Mouse (Mus musculus) forebrain, embryonic 13.5 days (tissue): ENCODE measurements around the gene Mthfd1. TPM values are rescaled to one million over a fixed set of nuclear protein-coding genes. Genes with fewer than 3 reads are reported as not detected.

Experiments used
- ATAC-seq: fragments of 200-750 bp; cut with Nextera tagmentation; 2 replicates; pipeline ENCODE4 v1.8.0; 2017
- H3K27ac ChIP-seq: fragments of 300-500 bp; sonication (generic); 2 replicates; pipeline ENCODE4 v1.5.1; 2015; ENCODE audit warnings: inconsistent platforms, mild to moderate bottlenecking, moderate library complexity
- H3K27me3 ChIP-seq: fragments of 300-500 bp; sonication (generic); 2 replicates; pipeline ENCODE4 v1.6.1; 2015; ENCODE audit warnings: mild to moderate bottlenecking, inconsistent platforms
- H3K36me3 ChIP-seq: fragments of 300-500 bp; sonication (generic); 2 replicates; pipeline ENCODE4 v1.6.1; 2015; ENCODE audit warnings: mild to moderate bottlenecking, inconsistent platforms; ENCODE audit not compliant: poor library complexity, severe bottlenecking
- H3K4me1 ChIP-seq: fragments of 300-500 bp; sonication (generic); 2 replicates; pipeline ENCODE4 v1.6.1; 2015; ENCODE audit warnings: inconsistent platforms
- H3K4me2 ChIP-seq: fragments of 300-500 bp; sonication (generic); 2 replicates; pipeline ENCODE4 v1.6.1; 2015; ENCODE audit warnings: inconsistent platforms, mild to moderate bottlenecking, moderate library complexity
- H3K4me3 ChIP-seq: fragments of 300-500 bp; sonication (generic); 2 replicates; pipeline ENCODE4 v1.5.1; 2015; ENCODE audit warnings: mild to moderate bottlenecking, inconsistent platforms
- H3K9ac ChIP-seq: fragments of 300-500 bp; sonication (generic); 2 replicates; pipeline ENCODE4 v1.6.1; 2015; ENCODE audit warnings: mild to moderate bottlenecking, inconsistent platforms
- H3K9me3 ChIP-seq: fragments of 300-500 bp; sonication (generic); replicated peaks from 2 replicates; pipeline ENCODE4 v1.6.1; 2016; ENCODE audit warnings: inconsistent platforms
- WGBS: fragments of 180-500 bp; shearing (Covaris S2); methylation state at CpG from one replicate; pipeline ENCODE4 v1.1.7; 2015; 5-methylcytosine and 5-hydroxymethylcytosine counted together
- polyA plus RNA-seq: library from polyadenylated mRNA; unstranded; fragments of >200 nt; fragmentation: Nextera tagmentation; extraction: Ambion mirVana; gene quantifications from 2 replicates; pipeline ENCODE4 v1.2.1, GENCODE M21; 2015

Gene Mthfd1
- polyA plus RNA-seq, 1 experiment from 2014 or later: 48.0 TPM

DNA sequence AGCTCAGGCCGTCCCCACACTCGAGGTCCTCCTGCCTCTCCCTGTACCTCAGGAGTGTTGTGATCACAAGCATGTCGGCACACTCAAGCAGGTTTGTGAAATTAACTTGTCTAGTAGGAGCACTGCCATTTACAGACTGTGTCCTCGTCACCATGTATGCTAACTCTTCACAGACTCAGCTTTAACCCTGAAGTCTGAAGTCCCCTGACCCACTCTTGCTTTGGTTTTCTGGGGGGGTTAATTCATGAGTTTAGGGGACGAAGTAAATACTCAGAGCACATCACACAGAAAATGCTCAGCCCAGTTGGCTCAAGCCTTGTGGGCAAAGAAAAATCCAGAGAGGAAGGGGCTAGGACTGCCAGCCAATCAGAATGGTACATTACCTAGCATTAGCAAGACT, 80.5 kb downstream of the Mthfd1 start:
- WGBS: 85% methylated on average over 5 of the region's 5 CpGs
- H3K4me3 ChIP-seq: no peak overlapping the region
- H3K36me3 ChIP-seq: 0 out of 2 replicates have a peak, but pooled peaks cover 2% of the 10 kb centered on the region

DNA sequence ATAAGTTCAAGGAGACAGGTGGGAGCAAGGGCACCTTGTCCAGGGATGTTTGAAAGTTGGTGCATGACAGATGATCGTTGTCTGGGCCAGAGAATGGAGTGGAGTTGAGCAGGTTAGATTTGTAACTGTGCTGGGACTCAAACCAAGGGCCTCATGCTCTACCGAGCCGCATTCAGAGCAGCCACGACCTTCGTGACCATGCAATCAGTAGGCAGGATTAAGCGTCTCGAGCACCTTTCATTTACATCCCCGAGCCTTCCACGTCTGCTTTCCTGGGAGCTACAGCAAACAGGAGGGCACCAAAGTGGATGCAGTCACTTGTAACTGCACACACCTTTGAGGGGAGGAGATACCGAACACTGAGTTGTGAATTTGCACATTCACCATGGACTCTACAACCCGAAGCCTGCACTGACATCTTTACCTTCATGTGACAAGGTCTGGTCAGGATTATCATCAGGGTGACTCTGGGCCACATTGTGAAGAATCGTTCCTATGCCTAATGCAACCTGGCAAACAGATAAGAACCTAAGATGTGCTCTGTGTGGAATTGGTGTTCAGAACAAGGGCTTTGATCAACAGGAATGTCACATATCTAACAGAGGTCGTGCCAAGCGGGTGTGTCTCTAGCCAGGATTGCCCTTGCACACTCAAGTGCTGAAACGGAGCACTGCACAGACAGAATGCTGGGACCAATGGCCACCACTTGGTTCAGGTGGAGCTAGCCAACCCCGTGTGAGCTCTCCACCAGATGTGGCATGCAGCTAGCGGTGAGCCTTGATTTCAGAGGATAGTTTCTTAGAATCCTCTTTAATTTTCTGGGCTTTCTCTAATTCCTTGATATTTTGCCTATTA, 81.2 kb downstream of the Mthfd1 start:
- Histone ChIP-seq H3K4me3 (no peak overlapping the region), H3K4me2 (no peak overlapping the region), H3K27ac (no peak overlapping the region), H3K27me3 (no peaks in the 10 kb centered on the region), H3K36me3 (no peaks in the 10 kb centered on the region), H3K9ac (no peak overlapping the region), H3K9me3 (no peaks in the 10 kb centered on the region), H3K4me1 (no peaks in the 10 kb centered on the region)
- ATAC-seq: no peak
- WGBS: 85% methylated on average over 17 of the region's 17 CpGs

More for the DNA sequence above, 80.5 kb downstream of the Mthfd1 start:
- no peak for ATAC-seq
- H3K4me2 ChIP-seq: no peak overlapping the region
- no peaks in the 10 kb centered on the region for H3K27me3 ChIP-seq
- H3K9me3 ChIP-seq: no peaks in the 10 kb centered on the region
- no peaks in the 10 kb centered on the region for H3K4me1 ChIP-seq
- H3K27ac ChIP-seq: no peak overlapping the region
- no peak overlapping the region for H3K9ac ChIP-seq

GRCm38 (mm10) chr12:76341080-76341479, 86.0 kb downstream of the Mthfd1 start:
- Histone ChIP-seq H3K4me1 (no peaks in the 10 kb centered on the region), H3K36me3 (peaks cover 11% of the 10 kb centered on the region; the same call in 1 of the 2 replicates), H3K27me3 (no peaks in the 10 kb centered on the region), H3K4me3 (no peak overlapping the region), H3K9ac (no peak overlapping the region), H3K27ac (no peak overlapping the region), H3K4me2 (no peak overlapping the region), H3K9me3 (no peaks in the 10 kb centered on the region)
- 0 out of 2 replicates have a peak, but pooled peaks have one; percentile 66 for ATAC-seq
- 7% methylated on average over 4 of the region's 4 CpGs for WGBS

DNA sequence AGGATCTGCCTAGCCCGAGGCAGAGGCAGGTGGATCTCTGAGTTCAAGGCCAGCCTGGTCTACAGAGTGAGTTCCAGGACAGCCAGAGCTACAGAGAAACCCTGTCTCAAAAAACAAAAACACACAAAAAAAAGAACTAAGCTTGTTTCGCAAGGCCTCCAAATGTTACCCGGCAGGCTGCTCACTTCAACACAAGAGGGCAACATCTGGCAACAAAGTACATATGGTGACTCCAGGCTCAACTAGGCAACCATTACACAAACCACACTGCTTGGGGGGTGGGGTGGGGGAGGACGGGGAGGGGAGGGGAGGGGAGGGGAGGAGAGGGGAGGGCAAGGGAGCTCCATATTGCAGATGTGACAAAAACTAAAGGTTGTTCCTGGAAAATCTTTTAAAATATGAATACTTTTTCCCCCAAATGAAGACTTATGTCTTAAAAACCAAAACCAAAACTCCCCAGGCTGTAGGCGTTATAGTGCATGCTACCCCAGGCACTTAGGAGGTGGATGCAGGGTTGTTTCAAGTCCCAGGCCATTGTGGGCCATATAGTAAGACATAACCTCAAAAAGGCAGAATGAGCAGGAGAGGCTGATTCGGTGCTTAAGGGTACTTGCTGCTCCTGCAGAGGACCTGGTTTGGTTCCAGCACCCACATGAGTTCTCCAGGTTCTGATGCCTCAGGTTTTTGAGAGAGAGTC, 90.8 kb downstream of the Mthfd1 start:
- no peak for ATAC-seq
- peaks cover 50% of the 10 kb centered on the region for H3K36me3 ChIP-seq
- no peak overlapping the region for H3K4me3 ChIP-seq
- no peaks in the 10 kb centered on the region for H3K9me3 ChIP-seq
- H3K27ac ChIP-seq: no peak overlapping the region
- WGBS: 88% methylated on average over 5 of the region's 6 CpGs
- H3K9ac ChIP-seq: no peak overlapping the region
- H3K4me2 ChIP-seq: no peak overlapping the region
- H3K4me1 ChIP-seq: no peaks in the 10 kb centered on the region
- no peaks in the 10 kb centered on the region for H3K27me3 ChIP-seq

DNA sequence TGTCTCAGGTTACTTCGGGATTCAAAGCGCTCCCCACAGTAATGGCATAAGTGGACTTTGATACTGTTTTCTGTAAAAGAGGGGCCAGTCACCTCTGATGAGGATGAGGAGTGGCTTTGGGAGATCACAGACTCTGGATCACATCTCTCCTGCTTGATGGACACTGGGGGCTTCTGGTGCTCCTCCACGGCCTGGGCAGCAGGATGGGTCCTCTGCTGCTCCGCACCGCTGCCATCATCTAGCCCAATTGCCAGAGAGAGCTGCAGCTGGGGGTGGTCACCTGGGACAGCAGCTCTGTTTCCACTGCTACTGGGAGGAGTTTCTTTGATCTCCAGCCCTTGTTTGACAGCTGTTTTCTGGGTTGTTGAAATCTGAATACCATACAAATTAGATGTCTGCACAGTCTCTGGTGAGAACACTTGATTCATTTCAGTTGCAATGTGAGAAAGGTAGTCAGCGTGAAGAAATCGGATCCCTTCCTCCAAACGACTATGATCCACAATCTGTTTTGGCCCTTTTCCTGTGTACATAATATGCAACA, 94.7 kb downstream of the Mthfd1 start:
- no peak overlapping the region for H3K4me3 ChIP-seq
- H3K4me2 ChIP-seq: no peak overlapping the region
- no peaks in the 10 kb centered on the region for H3K9me3 ChIP-seq
- no peaks in the 10 kb centered on the region for H3K27me3 ChIP-seq
- peaks cover 65% of the 10 kb centered on the region for H3K36me3 ChIP-seq
- WGBS: 85% methylated on average over 8 of the region's 8 CpGs
- H3K4me1 ChIP-seq: no peaks in the 10 kb centered on the region
- no peak overlapping the region for H3K27ac ChIP-seq
- no peak overlapping the region for H3K9ac ChIP-seq
- no peak for ATAC-seq

DNA sequence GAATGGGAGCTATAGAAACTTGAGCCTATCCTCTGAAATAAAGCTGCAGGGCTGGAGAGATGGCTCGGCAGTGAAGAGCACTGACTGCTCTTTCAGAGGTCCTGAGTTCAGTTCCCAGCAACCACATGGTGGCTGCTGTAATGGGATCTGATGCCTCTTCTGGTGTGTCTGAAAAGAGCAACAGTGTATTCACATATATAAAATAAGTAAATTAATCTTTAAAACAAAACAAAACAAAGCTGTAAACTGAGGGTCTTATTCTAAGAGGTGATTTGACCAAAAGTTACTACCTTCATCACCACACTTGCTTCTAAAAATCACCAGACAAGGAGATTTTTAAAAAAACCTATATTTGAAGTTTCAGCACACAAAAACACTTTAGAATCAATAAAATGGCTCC, 105.8 kb downstream of the Mthfd1 start:
- Histone ChIP-seq H3K4me2 (no peak overlapping the region), H3K27ac (no peak overlapping the region), H3K36me3 (peaks cover 4% of the 10 kb centered on the region; the same call in 1 of the 2 replicates), H3K4me3 (no peak overlapping the region), H3K9me3 (no peaks in the 10 kb centered on the region), H3K9ac (no peak overlapping the region), H3K4me1 (no peaks in the 10 kb centered on the region), H3K27me3 (no peaks in the 10 kb centered on the region)
- ATAC-seq: no peak
- WGBS: 36% methylated on average over 1 of the region's 1 CpGs

- no peaks in the 10 kb centered on the region for H3K27me3 ChIP-seq
- 67% methylated on average over 9 of the region's 9 CpGs for WGBS
- H3K9ac ChIP-seq: no peak overlapping the region
- ATAC-seq: no peak
- no peak overlapping the region for H3K4me3 ChIP-seq
- peaks cover 6% of the 10 kb centered on the region for H3K4me1 ChIP-seq
- no peak overlapping the region for H3K27ac ChIP-seq
- no peaks in the 10 kb centered on the region for H3K9me3 ChIP-seq
- no peak overlapping the region for H3K4me2 ChIP-seq
- peaks cover 4% of the 10 kb centered on the region; the same call in 1 of the 2 replicates for H3K36me3 ChIP-seq
Observed at GRCm38 (mm10) chr12:76361405-76362302, 106.6 kb downstream of the Mthfd1 start.

GRCm38 (mm10) chr12:76362303-76362676, 107.2 kb downstream of the Mthfd1 start:
- Histone ChIP-seq H3K4me1 (peaks cover 13% of the 10 kb centered on the region), H3K36me3 (peaks cover 3% of the 10 kb centered on the region; the same call in 1 of the 2 replicates), H3K27me3 (no peaks in the 10 kb centered on the region), H3K4me3 (no peak overlapping the region), H3K9me3 (no peaks in the 10 kb centered on the region), H3K4me2 (no peak overlapping the region), H3K27ac (no peak overlapping the region), H3K9ac (no peak overlapping the region)
- 90% methylated on average over 9 of the region's 9 CpGs for WGBS
- ATAC-seq: no peak

GRCm38 (mm10) chr12:76366276-76366675, 111.2 kb downstream of the Mthfd1 start:
- no peak overlapping the region for H3K4me2 ChIP-seq
- H3K9me3 ChIP-seq: no peaks in the 10 kb centered on the region
- WGBS: 89% methylated on average over 3 of the region's 3 CpGs
- H3K27ac ChIP-seq: no peak overlapping the region
- H3K36me3 ChIP-seq: no peaks in the 10 kb centered on the region
- no peak for ATAC-seq
- H3K9ac ChIP-seq: no peak overlapping the region
- H3K27me3 ChIP-seq: no peaks in the 10 kb centered on the region
- no peak overlapping the region for H3K4me3 ChIP-seq
- peaks cover 28% of the 10 kb centered on the region for H3K4me1 ChIP-seq

GRCm38 (mm10) chr12:76367096-76367995, 112.2 kb downstream of the Mthfd1 start:
- Histone ChIP-seq H3K36me3 (no peaks in the 10 kb centered on the region), H3K27me3 (no peaks in the 10 kb centered on the region), H3K27ac (peak overlapping the region; percentile 40; the same call in 1 of the 2 replicates), H3K4me3 (peak overlapping the region; percentile 88), H3K4me2 (peak overlapping the region; percentile 84), H3K9ac (peak overlapping the region; percentile 99), H3K4me1 (peaks cover 39% of the 10 kb centered on the region), H3K9me3 (no peaks in the 10 kb centered on the region)
- WGBS: 32% methylated on average over 14 of the region's 14 CpGs
- ATAC-seq: no peak
